Mouse (Mus musculus) G1E-ER4 (cell line): Measurements from ENCODE around the gene Klf12. TPM values are rescaled to one million over a fixed set of nuclear protein-coding genes. Genes with fewer than 3 reads are reported as not detected.

Experiments
- GATA1 ChIP-seq: IDR thresholded peaks from one replicate; pipeline ENCODE4 v1.8.0; 2012; ENCODE audit warnings: low read length, inconsistent platforms
- polyA plus RNA-seq: library from polyadenylated mRNA; stranded (reverse); fragments of >175 nt; gene quantifications from 2 replicates; pipeline ENCODE4 v1.2.3, GENCODE M21; 2012

Klf12 gene
- polyA plus RNA-seq, 1 experiment: not detected

DNA sequence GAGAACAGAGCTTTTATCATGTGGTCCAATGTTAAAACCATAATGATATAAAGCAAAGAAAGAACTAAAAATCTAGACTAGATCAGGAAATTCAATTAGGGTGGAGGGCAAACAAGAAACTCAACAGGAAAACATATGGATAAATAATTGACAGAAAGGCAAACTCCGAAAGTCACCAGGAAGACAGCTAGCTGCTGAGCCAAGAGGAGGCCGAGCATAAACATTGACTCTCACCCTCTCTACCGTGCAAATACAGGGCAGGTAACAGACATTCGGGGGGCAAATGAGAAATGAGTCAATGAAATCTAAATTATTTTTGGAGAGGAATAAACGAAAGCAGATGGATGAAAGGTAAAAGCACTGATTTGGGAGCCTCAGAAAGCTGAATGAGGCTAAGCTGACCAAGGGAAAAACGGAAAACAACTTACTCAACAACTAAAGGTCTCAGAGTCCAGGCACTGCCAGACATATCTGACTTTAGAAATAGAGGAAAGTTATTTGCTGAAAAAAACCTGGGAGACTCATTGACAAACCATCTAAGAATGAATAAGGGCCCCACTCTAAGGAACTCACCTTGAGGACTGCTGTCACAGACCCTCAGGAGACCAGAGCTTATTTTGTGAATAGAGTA is 84.3 kb downstream of the Klf12 start:
- no peak for TF ChIP-seq GATA1

DNA sequence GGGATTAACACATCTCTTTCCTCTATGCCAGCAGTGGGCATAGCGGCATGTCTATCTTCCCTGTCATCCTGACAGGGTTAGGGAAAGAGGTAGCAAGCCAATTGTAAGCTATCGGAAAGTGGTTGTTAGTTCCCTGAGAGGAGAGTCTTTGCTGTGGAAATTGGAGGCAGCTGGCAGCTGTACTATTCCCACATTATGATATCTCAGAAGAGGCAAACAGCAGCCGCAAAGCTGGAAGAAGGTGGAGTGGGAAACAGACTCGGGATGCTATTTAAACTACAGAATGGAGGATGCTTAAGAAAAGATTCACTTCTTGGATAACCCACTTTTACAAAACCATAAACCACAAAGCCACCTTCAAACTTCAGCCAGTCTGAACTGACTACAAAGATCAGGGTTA is 85.8 kb downstream of the Klf12 start:
- TF ChIP-seq GATA1: no peak

DNA sequence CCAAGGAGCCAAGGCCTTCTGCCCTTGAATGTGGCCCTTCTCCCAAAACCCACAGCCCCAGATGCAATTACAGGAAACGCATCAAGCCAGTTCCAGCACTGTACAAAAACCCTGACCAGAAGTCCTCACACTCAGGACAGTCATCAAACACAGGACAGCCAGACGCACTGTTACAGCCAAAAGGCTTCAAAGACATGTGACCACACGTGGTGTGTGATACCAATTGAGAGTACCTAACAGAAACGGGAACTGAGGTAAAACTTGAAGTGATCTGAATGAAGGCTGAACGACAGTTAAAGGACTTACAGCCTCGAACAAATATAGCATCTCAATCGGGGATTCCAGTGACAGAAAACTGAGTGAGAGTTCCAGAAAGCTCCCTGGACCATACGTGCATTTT is 87.3 kb downstream of the Klf12 start:
- no peak for TF ChIP-seq GATA1

DNA sequence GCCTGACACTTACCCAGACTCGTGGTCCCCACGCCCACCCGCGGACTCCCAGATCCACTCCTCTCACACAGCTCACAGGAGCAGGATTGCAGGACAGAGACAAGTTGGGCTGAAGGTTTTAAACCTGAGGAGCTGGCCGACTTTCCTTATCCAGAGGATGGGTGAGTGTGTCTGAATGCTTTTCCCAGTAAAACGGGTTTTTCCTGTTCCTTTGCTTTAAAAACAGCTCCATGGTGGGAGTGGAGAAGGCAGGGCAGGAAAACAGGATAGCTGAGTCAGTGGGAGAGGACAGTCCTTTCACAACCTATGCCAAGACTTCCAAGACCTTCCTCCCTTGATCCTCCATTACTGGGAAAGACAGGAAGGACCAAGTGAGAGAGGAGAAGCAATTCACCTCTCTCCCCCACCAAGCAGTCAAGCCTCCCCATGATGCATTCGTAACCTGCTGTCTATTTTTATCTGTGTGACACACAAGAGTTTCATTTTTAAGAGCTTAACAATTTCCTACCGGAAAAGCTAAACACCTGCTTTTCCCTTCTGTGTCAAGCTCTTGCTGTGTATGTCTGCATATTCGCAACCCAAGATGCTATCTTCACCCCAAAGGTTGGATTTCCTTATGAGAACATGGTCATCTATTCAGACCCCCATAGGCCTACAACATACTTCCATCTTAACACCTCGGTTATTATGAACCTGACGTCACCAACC is 94.8 kb downstream of the Klf12 start:
- TF ChIP-seq GATA1: no peak

DNA sequence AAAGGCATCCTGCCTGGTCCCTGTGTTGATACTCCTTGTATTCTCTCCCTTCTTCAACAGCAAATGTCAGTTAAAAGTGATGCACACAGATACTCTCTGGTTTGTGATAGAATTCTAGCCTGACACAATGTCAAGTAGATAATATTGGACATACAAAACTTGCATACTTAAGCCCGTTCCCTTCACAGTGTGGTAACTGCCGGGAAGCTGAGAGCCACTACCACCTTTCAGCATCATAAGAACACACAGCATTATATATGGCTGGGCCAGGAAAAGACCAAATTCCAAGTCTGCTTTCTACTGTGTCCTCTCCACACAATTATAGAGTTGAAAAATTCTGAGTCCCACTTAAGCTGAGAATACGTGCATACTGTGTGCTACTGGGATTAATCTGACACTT is 97.1 kb downstream of the Klf12 start:
- TF ChIP-seq GATA1: no peak

DNA sequence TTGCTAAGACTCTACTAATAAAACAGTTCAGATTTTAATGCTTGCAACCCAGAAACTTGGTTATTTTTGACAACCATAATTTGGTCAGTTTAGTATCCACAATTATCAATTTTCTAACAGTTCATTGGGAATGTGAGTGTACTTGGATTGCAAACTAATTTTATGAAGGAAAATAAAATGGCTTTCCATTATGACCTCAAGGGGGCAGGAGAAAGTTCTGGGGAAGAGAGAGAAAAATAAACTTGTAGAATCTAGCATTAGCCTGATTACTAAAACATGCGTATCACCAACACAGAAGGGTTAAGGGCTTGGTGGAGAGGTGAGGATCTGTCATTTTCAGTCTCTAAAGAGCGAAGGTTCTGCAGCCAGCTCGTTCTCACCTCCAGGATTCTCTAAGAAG is 106.7 kb downstream of the Klf12 start:
- TF ChIP-seq GATA1: no peak

DNA sequence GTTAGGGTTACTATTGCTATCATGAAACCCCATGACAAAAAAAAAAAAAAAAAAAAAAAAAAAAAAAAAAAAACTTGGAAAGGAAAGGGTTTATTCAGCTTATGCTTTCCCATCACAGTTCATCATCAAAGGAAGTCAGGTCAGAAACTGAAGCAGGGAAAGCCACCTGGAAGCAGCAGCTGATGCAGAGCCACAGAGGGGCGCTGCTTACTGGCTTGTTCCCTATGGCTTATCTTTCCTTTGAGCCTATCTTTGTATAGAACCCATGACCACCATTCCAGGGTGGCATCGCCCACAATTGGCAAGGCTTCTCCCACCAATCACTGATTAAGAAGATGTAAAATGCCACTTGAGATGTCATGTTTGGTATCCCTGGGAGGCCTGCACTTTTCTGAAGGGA is 119.4 kb downstream of the Klf12 start:
- no peak for TF ChIP-seq GATA1

DNA sequence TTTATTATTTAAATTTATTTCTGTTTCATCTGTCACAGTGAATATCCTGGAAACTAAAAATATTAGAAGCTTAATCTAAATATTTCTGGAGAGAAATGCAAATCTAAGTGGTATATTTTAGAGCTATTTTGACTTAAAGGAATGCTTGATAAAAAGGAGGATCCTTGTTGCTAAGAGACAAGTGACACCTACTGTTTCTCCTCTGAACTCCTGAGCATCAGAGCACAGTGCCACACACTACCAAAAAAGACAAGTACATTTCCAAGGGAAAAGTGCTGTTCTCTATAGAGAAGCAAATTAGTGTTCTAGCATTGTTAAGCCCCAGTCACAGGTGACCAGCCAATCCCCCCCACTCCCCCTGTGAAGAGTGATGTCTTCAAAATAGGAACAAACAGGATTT is 127.8 kb downstream of the Klf12 start:
- TF ChIP-seq GATA1: no peak

DNA sequence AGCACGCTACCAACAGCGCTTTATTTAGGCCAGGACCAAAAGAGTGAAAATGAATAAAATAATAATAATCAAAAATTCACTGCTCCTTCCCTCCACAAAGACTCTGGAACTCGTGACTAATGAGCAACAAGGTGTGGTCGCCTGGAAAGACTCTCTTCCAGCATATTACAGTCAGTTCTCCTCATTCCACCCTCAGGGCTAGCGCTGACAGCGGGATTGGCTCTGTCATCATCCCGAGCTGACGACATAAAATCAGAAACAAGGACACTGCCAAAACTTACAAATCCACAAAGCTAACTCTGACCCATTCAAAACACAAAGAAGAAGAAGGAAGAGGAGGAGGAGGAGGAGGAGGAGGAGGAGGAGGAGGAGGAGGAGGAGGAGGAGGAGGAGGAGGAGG is 136.8 kb downstream of the Klf12 start:
- TF ChIP-seq GATA1: no peak

DNA sequence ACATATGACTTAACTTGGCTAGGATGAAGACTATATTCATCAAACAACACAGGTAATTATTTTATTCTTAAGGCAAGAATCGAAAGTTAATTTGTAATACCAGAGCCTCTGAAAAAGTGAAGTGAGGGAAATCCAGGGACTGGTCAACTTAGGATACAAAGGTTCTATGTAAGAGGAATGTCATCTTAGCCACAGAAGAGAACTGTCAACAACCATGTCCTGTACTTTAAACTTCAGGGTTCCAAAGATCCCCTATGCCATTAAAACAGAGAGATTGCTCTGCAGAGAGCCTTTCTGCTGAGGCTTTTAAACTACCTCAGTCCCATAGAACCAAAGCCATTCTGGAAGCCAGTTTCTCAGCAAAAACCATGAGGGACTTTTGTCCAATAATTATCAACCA is 144.1 kb downstream of the Klf12 start:
- TF ChIP-seq GATA1: no peak

DNA sequence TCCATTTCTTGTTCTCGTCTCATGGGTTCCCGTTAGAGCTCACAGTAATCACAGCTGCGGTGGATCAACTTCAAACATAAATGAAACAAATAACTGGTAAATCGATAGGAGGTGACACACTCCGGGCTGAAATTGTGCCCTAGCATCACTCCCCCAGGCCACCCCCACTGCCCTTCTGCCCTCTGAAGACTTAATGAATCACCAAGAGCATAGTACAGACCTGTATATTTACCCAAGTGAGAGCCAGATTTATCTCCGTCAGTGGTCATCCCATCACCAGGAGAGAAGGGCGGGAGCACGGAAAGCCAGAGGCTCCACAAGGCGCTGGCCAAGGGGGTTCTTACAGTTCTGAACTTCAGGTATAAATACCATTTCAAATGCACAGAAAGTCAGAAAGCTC is 150.2 kb downstream of the Klf12 start:
- TF ChIP-seq GATA1: no peak

DNA sequence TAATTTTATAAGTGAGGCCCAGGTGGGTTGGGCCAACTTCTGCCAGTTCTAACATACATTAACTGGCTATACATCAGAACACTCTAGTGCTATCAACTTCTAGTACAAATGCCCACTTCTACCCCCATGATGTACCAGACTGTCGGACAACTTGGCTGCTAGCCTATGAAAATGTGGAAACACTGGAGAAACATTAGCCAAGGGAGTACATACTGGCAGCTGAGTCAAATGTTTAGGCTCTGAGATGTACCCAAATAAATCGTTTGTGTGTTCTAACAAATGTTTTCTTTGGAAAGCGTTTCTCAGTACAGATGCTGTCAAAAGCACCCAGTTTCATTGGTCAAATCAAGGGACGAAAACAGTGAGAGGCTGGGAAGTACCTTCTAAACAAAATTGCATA is 152.0 kb downstream of the Klf12 start:
- TF ChIP-seq GATA1: no peak

DNA sequence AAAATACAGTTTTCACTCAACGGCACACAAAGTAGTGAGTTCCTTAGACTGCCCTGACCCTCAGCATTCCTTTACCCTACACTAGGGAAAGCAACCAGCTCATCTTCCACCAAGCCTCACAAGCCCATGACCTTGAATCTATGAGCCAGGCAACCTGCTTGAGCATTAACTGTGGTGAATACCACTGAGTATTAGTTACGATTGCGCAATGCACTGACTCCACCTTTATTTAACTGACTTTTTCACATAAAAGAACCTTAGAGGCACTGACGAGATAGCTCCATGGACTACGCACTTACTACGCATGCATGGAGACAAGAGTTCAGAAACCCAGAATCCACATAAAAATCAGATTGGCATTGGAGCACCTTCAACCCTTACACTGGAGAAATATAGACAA is 158.4 kb downstream of the Klf12 start:
- no peak for TF ChIP-seq GATA1

DNA sequence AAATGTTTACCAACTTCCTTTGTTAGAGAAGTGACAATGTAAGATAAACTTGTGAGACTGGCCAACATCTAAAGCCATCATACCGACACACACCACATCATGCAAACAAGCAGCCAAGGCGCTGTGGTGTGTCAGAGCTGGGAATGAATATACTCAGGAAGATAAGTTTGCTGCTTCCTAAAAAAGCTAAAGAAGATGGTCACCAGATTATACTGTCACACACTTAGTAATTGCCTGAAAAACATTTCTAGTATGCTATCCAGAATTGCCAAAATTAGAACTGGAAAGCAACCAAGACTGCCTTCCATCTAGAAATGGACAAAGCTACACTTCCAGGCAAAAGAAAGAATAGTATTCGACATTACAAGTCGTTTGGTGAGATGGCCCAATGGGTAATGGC is 163.4 kb downstream of the Klf12 start:
- TF ChIP-seq GATA1: no peak

DNA sequence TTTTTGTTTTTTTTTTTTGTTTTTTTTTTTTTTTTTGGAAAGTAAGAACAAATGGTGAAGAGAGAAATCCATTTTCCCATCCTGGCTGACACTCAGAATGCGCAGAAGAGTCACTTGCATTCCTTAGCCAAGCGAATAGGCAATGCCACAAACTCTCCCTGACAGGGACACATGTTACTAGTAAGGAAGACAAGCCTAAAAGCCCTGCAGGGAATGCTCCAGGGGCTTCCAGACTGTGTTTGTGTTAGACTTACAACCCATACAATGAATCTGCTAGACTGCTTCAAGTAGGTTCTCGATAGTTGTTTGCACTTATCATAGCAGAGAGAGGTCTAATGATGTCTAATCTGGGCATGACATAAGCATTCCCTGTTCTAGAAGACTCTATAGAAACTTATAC is 164.6 kb downstream of the Klf12 start:
- no peak for TF ChIP-seq GATA1

DNA sequence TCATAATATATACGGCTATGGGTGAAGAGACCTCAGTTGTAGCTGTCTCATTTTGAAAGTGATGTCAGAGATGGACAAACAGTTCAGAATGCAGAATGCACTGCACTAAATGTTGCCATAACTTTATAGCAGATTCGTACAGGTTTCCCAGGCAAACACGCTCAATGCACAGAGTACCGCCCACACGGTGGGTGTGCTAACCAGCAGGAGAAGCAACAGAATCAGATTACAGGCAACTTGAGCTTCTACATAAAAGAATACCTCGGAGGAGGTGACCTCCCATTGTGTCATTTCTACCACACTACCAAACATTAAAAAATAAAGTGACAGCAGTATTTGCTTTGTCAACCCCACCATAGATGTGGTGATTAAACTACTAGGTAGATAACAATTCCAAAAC is 171.1 kb downstream of the Klf12 start:
- no peak for TF ChIP-seq GATA1

DNA sequence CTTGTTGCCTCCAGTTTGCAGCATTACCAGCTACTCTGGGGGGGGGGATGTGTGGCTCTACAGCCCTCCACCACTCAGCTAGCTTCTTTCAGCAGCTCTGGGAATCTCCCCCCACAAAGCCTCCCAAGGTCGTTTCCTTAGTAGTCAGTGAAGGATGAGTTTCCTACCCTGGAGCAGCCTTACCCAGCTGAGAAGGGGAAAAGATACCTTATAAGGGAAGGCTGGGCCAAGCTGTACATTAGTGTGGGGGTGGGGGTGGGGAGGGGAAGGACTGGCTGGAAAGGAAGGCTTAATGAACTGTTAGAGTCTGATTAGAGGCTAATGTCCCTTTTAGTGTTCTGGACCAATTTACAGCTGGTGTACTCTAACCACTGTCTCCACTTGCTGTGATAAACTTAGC is 172.7 kb downstream of the Klf12 start:
- TF ChIP-seq GATA1: no peak
